Mouse (Mus musculus) ES-Bruce4 (cell line): ENCODE measurements around the gene Qprt. TPM values are rescaled to one million over a fixed set of nuclear protein-coding genes. Genes with fewer than 3 reads are reported as not detected.

Experiments used
- H3K27ac ChIP-seq: 2 replicates; pipeline ENCODE4 v1.5.1; 2012; ENCODE audit warnings: low read length, inconsistent platforms; ENCODE audit not compliant: insufficient read depth
- H3K27me3 ChIP-seq: 2 replicates; pipeline ENCODE4 v1.6.1; 2012; ENCODE audit warnings: mild to moderate bottlenecking, low read length, inconsistent platforms; ENCODE audit not compliant: control insufficient read depth, poor library complexity, insufficient read depth, severe bottlenecking
- H3K36me3 ChIP-seq: 2 replicates; pipeline ENCODE4 v1.6.1; 2012; ENCODE audit warnings: inconsistent platforms, mild to moderate bottlenecking, low read length, moderate library complexity; ENCODE audit not compliant: control insufficient read depth, poor library complexity, insufficient read depth, severe bottlenecking
- H3K4me1 ChIP-seq: one replicate; pipeline ENCODE4 v1.8.1; 2011; ENCODE audit warnings: low read length; ENCODE audit not compliant: control insufficient read depth, insufficient read depth
- H3K4me3 ChIP-seq: 2 replicates; pipeline ENCODE4 v1.5.1; 2011; ENCODE audit warnings: low read depth, mild to moderate bottlenecking, low read length
- H3K9ac ChIP-seq: 2 replicates; pipeline ENCODE4 v1.6.1; 2012; ENCODE audit warnings: low read depth, mild to moderate bottlenecking, inconsistent platforms; ENCODE audit not compliant: poor library complexity, severe bottlenecking
- H3K9me3 ChIP-seq: replicated peaks from 2 replicates; pipeline ENCODE4 v1.6.1; 2012; ENCODE audit warnings: mild to moderate bottlenecking, low read length, inconsistent platforms; ENCODE audit not compliant: control insufficient read depth, poor library complexity, insufficient read depth, severe bottlenecking
- CTCF ChIP-seq: IDR thresholded peaks from one replicate; pipeline ENCODE4 v1.8.1; 2011; ENCODE audit warnings: low read depth, low read length
- EP300 ChIP-seq: IDR thresholded peaks from 2 replicates; pipeline ENCODE4 v1.6.1; 2011; ENCODE audit warnings: low read depth, low read length; ENCODE audit not compliant: insufficient read depth
- POLR2A ChIP-seq: IDR thresholded peaks from one replicate; pipeline ENCODE4 v1.8.1; 2011; ENCODE audit warnings: low read length; ENCODE audit not compliant: insufficient read depth
- polyA plus RNA-seq: library from polyadenylated mRNA; stranded (reverse); fragments of >200 nt; gene quantifications from 2 replicates; pipeline ENCODE4 v1.2.4, GENCODE M21; 2011; ENCODE audit warnings: low read depth; ENCODE audit not compliant: missing spikeins, insufficient read depth, insufficient read length

Qprt gene
- polyA plus RNA-seq, 1 experiment = 8.6 TPM

- Histone ChIP-seq H3K9me3 (no peaks in the 10 kb centered on the region), H3K4me1 (peaks cover 2% of the 10 kb centered on the region), H3K36me3 (no peaks in the 10 kb centered on the region), H3K27ac (no peak overlapping the region), H3K27me3 (no peaks in the 10 kb centered on the region), H3K4me3 (no peak overlapping the region), H3K9ac (no peak overlapping the region)
- TF ChIP-seq EP300 (no peak), POLR2A (no peak), CTCF (no peak)
Measured at GRCm38 (mm10) chr7:127066317-127066716, 55.7 kb downstream of the Qprt start.

GRCm38 (mm10) chr7:127065538-127065937 is 56.5 kb downstream of the Qprt start:
- Histone ChIP-seq H3K36me3 (no peaks in the 10 kb centered on the region), H3K27me3 (no peaks in the 10 kb centered on the region), H3K4me1 (peaks cover 2% of the 10 kb centered on the region), H3K9ac (no peak overlapping the region), H3K4me3 (no peak overlapping the region), H3K27ac (no peak overlapping the region), H3K9me3 (no peaks in the 10 kb centered on the region)
- TF ChIP-seq EP300 = no peak
- TF ChIP-seq CTCF = peak; percentile 9

Other genes starting within 250 kb of the Qprt start
- 37.9 and 41.0 TPM in 2 replicates for gene Taok2, start 237.5 kb downstream of the Qprt start, polyA plus RNA-seq
- gene Tmem219, start 199.3 kb downstream of the Qprt start, polyA plus RNA-seq = 16.3 and 17.2 TPM in 2 replicates
- gene Kctd13, start 193.3 kb downstream of the Qprt start, polyA plus RNA-seq = 25.5 and 26.8 TPM in 2 replicates
- gene Asphd1, start 172.6 kb downstream of the Qprt start, polyA plus RNA-seq = 0.36 and 0.41 TPM in 2 replicates
- gene Sez6l2, start 171.7 kb downstream of the Qprt start, polyA plus RNA-seq = 1.4 and 1.9 TPM in 2 replicates
- 42.8 and 53.3 TPM in 2 replicates for gene Cdipt, start 146.3 kb downstream of the Qprt start, polyA plus RNA-seq
- 1.4 and 2.4 TPM in 2 replicates for gene Cdiptos, start 146.1 kb downstream of the Qprt start, polyA plus RNA-seq
- 17.9 and 18.8 TPM in 2 replicates for gene Mvp, start 107.6 kb downstream of the Qprt start, polyA plus RNA-seq
- gene Pagr1b, start 105.7 kb downstream of the Qprt start, polyA plus RNA-seq = 22.1 and 26.6 TPM in 2 replicates
- 12.7 and 27.9 TPM in 2 replicates for gene Pagr1a, start 104.9 kb downstream of the Qprt start, polyA plus RNA-seq
- 2.2 and 23.9 TPM in 2 replicates for gene Gm42742, start 101.1 kb downstream of the Qprt start, polyA plus RNA-seq
- 3.5 and 6.7 TPM in 2 replicates for gene Prrt2, start 101.0 kb downstream of the Qprt start, polyA plus RNA-seq
- 117 and 123 TPM in 2 replicates for gene Maz, start 95.2 kb downstream of the Qprt start, polyA plus RNA-seq
- 106 and 109 TPM in 2 replicates for gene Kif22, start 79.8 kb downstream of the Qprt start, polyA plus RNA-seq
- gene Zg16, start 34.9 kb downstream of the Qprt start, polyA plus RNA-seq = not detected in 2 replicates
- 1.6 TPM in 2 replicates for gene AI467606, start 30.9 kb downstream of the Qprt start, polyA plus RNA-seq
- 1.5 and 2.2 TPM in 2 replicates for gene Spn, start 15.6 kb upstream of the Qprt start, polyA plus RNA-seq
- 98.6 and 120 TPM in 2 replicates for gene Cd2bp2, start 73.8 kb upstream of the Qprt start, polyA plus RNA-seq
- 42.8 and 55.5 TPM in 2 replicates for gene Tbc1d10b, start 86.2 kb upstream of the Qprt start, polyA plus RNA-seq
- 278 and 351 TPM in 2 replicates for gene Mylpf, start 86.7 kb upstream of the Qprt start, polyA plus RNA-seq
- gene Zfp553, start 110.8 kb upstream of the Qprt start, polyA plus RNA-seq = 52.1 and 57.0 TPM in 2 replicates
- gene Sept1, start 110.9 kb upstream of the Qprt start, polyA plus RNA-seq = 210 and 229 TPM in 2 replicates
- gene Zfp771, start 122.0 kb upstream of the Qprt start, polyA plus RNA-seq = 8.2 and 8.7 TPM in 2 replicates
- 133 and 135 TPM in 2 replicates for gene Dctpp1, start 138.5 kb upstream of the Qprt start, polyA plus RNA-seq
- gene Sephs2, start 151.8 kb upstream of the Qprt start, polyA plus RNA-seq = 77.5 and 80.3 TPM in 2 replicates
- 0.55 and 0.81 TPM in 2 replicates for gene Itgal, start 174.0 kb upstream of the Qprt start, polyA plus RNA-seq
- 7.0 and 7.8 TPM in 2 replicates for gene Zfp768, start 223.4 kb upstream of the Qprt start, polyA plus RNA-seq